Mouse (Mus musculus): ENCODE results near the gene Higd2a.

The Higd2a gene

GRCm38 (mm10) chr13:54589996-54590951, at the start of gene Higd2a, which contains the start of gene Nop16:
Gene Higd2a, plus strand, starts transcription at chr13:54590207.
Gene Nop16, minus strand, starts transcription at chr13:54590090.
- DNase-seq (ENCODE audit: low read depth, low spot score), result peak; percentile 97

GRCm38 (mm10) chr13:54548036-54548435, 42.0 kb upstream of the Higd2a start:
- DNase-seq (ENCODE audit: low read depth, low spot score), result no peak

DNA sequence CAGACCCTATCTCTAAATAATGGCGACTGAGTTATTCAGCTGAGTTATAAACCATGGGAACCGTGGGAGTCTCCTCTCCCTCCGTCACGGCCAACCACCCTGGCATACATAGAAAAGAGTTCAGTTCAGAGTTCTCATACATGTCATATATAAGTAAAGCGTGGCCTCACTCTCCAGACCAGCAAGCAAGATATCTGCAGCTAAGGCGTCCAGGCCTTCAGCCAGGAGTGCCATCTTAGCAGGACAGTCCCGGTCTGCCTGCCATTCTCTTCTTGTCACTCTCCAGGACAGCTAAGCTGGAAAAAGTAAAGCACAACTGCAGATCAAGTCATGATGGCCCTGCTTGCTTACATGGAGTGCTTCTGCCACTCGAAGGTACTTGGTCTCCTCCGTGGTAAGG, 33.8 kb upstream of the Higd2a start:
- no peak for DNase-seq (ENCODE audit: low read depth, low spot score)

- DNase-seq (ENCODE audit: low read depth, low spot score), result no peak
Measured at GRCm38 (mm10) chr13:54556796-54557195, 33.2 kb upstream of the Higd2a start.

GRCm38 (mm10) chr13:54557652-54558051, 32.4 kb upstream of the Higd2a start:
- no peak for DNase-seq (ENCODE audit: low read depth, low spot score)

DNA sequence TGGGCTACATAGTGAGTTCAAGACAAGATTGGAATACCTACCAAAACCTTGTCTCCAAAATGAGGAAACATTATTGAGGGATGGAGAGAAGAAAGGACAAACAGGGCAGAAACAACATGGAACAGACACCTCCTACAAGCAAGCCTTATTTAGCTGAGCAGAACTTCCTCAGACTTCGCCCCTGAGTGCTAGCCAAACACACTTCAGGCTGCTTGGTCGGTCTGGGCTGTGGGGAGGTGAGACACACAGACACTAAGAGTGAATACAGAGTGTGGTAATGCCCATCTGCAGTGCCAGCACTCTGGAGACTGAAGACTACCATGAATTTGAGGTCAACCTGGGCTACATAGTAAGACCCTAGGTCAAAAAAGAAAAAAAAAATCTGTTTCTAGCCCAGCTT, 30.4 kb upstream of the Higd2a start:
- DNase-seq (ENCODE audit: low read depth, low spot score), result no peak

DNA sequence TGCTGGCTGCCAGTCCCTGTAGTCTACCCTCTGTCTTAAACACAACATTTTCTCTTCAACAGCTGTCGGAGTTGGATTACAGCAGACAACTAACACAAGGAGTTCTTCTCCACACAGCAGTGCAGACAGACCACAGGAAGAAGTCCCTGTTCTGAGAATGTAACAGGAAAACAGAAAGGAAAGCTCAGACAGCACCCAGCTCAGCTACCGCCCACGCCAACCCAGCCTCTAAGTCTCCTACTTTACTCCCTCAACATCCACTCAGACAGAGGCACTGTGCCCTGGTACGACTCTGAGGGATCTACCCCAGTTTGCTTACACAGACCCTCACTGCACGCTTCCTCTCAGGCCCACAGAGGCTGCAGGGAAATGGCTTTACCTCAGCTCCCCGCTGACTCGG, 29.4 kb upstream of the Higd2a start:
- DNase-seq (ENCODE audit: low read depth, low spot score), result no peak

DNA sequence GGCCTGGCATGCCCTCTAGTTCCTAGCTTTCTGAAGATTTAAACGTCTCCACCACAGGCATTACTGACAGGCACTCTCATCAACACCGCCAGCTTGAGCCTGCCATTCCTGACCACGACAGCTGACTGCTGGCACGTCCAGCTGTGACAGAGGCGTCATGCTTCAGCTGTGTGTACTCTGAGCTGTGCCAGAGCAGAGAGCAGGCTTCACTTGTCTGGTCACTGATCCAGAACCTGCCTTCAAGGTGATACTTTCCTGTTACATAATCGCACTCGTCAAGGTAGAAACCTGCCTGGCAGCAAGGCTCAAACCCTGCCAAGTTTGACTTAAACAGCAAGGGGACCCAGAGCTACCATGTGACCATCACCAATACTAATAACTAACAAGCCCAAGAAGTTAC, 27.4 kb upstream of the Higd2a start:
- no peak for DNase-seq (ENCODE audit: low read depth, low spot score)

GRCm38 (mm10) chr13:54564232-54565200, 25.5 kb upstream of the Higd2a start:
- no peak for DNase-seq (ENCODE audit: low read depth, low spot score)

- DNase-seq (ENCODE audit: low read depth, low spot score), result peak; percentile 90
Measured at GRCm38 (mm10) chr13:54565201-54565581, 24.8 kb upstream of the Higd2a start, which contains the start of gene 4833439L19Rik. Gene 4833439L19Rik, minus strand, starts transcription at chr13:54565435.

DNA sequence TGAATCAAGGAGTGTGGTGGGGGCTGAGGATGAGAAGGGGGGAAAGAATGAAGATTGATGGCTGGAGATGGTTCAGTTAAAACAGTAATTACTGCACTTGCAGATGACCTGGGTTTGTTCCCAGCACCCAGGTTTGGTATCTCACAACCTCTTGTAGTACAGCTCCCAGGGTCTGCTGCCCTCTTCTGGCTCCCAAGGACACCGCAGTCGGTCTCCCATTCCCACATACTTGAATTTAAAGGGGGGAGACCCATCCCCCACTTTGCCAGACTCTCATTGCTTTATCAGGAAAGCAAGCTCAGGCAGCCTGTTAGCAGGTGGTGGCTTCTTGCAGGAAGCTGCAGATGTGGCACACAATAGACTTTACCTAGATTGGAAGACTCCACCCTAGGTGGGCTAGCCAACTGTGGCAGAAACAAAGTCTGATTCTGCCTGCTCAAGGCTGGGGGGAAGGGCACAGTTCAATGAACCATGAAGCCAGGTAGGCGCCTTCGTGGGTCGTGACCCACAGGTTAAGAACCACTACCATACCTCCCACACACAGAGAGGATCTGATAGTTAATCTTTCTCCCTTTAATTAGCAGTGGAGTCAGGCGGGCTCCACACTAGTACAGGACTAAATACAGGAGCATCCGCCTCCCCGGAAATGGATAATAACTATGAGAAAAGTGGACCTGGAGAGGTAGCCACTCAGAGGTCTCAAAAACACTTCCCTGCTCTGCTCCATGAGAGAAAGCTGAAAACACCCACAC, 24.2 kb upstream of the Higd2a start:
- no peak for DNase-seq (ENCODE audit: low read depth, low spot score)

- DNase-seq (ENCODE audit: low read depth, low spot score), result no peak
Measured at GRCm38 (mm10) chr13:54568380-54568779, 21.6 kb upstream of the Higd2a start.

GRCm38 (mm10) chr13:54569282-54569681, 20.7 kb upstream of the Higd2a start:
- no peak for DNase-seq (ENCODE audit: low read depth, low spot score)

DNA sequence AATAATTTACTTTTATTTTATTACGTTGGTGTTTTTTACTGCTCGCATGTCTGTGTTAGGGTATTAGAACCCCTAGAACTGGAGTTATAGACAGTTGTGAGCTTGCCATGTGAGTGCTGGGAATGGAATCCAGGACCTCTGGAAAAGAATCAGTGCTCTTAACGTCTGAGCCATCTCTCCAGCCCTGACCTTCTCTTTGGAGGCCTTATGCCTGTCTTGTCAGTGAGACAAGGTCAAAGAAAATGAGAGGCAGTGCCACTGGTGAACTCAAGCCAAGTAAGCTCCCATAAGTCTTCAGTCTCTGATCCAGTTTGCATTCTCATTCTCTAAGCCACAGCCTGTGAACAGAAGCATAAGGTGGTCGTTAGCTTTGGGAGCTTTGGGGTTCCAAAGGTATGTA, 19.3 kb upstream of the Higd2a start:
- DNase-seq (ENCODE audit: low read depth, low spot score), result no peak

DNA sequence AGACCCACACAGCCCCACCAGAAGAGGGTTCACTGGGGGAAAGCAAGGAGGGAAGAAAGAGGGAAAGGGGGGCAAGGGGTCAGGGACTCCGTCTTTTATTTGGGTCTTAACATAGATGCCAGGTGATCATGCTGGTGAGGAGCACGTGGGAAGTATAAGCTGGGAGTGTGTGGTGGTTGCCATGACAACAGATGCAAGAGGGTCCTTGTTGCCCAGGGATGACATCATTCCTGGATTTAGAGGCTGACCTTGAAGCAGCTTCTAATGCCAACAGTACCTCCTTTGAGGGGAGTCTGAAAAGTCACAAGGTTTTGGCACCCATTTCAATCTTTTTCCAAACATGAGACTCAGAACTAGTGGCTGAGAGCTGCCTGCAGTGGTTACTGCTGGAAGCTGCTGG, 18.4 kb upstream of the Higd2a start:
- no peak for DNase-seq (ENCODE audit: low read depth, low spot score)

DNA sequence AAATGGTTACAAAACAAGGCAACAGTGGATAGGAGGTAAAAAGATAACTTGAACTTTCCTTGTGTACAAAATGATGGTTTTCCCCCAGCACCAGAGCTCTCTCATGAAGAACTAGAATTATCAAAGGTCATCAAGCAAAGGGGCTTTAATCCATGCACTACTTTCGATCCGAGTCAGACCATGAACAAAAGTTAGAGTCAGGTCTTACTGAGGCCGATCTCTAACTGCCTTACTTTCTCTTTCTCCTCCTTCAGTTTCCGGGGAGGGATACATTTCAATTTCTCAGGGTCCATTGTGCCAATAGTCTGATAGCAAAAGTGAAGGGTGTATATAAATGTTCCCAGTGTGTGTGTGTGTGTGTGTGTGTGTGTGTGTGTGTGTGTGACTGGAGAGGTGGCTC, 17.4 kb upstream of the Higd2a start:
- no peak for DNase-seq (ENCODE audit: low read depth, low spot score)

GRCm38 (mm10) chr13:54574854-54575481, 15.0 kb upstream of the Higd2a start, which contains the start of gene Arl10:
Gene Arl10, plus strand, starts transcription at chr13:54575015.
- DNase-seq (ENCODE audit: low read depth, low spot score), result no peak

GRCm38 (mm10) chr13:54575489-54575888, 14.5 kb upstream of the Higd2a start:
- no peak for DNase-seq (ENCODE audit: low read depth, low spot score)

- DNase-seq (ENCODE audit: low read depth, low spot score), result no peak
Measured at GRCm38 (mm10) chr13:54577652-54578507, 12.1 kb upstream of the Higd2a start.

DNA sequence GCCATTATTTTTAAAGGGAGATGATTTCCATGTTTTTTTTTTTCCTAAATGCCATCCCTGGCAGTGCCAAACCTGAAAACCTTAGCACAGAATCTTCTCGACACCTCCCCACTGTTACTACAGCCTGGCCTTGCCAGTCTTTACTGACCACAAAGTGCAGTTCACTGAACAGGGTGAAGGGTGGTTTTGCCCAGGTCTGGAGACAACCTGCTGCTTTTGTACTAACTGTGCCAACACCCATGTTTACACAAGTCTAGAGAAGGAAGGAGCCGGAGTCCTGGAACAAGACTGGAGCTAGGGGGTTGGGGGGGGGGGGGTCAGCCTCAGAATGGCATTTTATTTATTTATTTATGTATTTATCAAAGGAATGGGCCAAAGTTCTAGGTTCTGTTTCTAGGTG, 8.6 kb upstream of the Higd2a start:
- no peak for DNase-seq (ENCODE audit: low read depth, low spot score)

Measured in retina, adult 2 months (tissue).